Mouse (Mus musculus) hindbrain, embryonic 10.5 days (tissue): ENCODE results near the gene Mmp11. TPM values are rescaled to one million over a fixed set of nuclear protein-coding genes. Genes with fewer than 3 reads are reported as not detected.

ENCODE experiments used
- DNase-seq: peaks from one replicate; pipeline ENCODE4 v3.0.0-alpha.2; 2017; ENCODE audit warnings: low spot score
- H3K27ac ChIP-seq: fragments of 300-500 bp; sonication (generic); 2 replicates; pipeline ENCODE4 v1.5.1; 2016; ENCODE audit warnings: mild to moderate bottlenecking, moderate library complexity
- H3K27me3 ChIP-seq: fragments of 300-500 bp; sonication (generic); 2 replicates; pipeline ENCODE4 v1.6.1; 2016; ENCODE audit warnings: mild to moderate bottlenecking; ENCODE audit not compliant: poor library complexity, insufficient read depth, severe bottlenecking
- H3K36me3 ChIP-seq: fragments of 300-500 bp; sonication (generic); 2 replicates; pipeline ENCODE4 v1.6.1; 2016; ENCODE audit warnings: mild to moderate bottlenecking, moderate library complexity
- H3K4me1 ChIP-seq: fragments of 300-500 bp; sonication (generic); replicated peaks from 2 replicates; pipeline ENCODE4 v1.6.1; 2016; ENCODE audit warnings: mild to moderate bottlenecking
- H3K4me3 ChIP-seq: fragments of 300-500 bp; sonication (generic); 2 replicates; pipeline ENCODE4 v1.5.1; 2016; ENCODE audit warnings: mild to moderate bottlenecking, moderate library complexity
- H3K9me3 ChIP-seq: fragments of 300-500 bp; sonication (generic); 2 replicates; pipeline ENCODE4 v1.6.1; 2016; ENCODE audit warnings: mild to moderate bottlenecking, moderate library complexity
- WGBS: fragments of 180-500 bp; shearing (Covaris S2); methylation state at CpG from one replicate; pipeline ENCODE4 v1.1.7; 2016; 5-methylcytosine and 5-hydroxymethylcytosine counted together
- polyA plus RNA-seq: library from polyadenylated mRNA; unstranded; fragments of >200 nt; fragmentation: Nextera tagmentation; extraction: Ambion mirVana; gene quantifications from 2 replicates; pipeline ENCODE4 v1.2.1, GENCODE M21; 2016

The Mmp11 gene
- polyA plus RNA-seq: 31.0 and 41.3 TPM in 2 replicates

DNA sequence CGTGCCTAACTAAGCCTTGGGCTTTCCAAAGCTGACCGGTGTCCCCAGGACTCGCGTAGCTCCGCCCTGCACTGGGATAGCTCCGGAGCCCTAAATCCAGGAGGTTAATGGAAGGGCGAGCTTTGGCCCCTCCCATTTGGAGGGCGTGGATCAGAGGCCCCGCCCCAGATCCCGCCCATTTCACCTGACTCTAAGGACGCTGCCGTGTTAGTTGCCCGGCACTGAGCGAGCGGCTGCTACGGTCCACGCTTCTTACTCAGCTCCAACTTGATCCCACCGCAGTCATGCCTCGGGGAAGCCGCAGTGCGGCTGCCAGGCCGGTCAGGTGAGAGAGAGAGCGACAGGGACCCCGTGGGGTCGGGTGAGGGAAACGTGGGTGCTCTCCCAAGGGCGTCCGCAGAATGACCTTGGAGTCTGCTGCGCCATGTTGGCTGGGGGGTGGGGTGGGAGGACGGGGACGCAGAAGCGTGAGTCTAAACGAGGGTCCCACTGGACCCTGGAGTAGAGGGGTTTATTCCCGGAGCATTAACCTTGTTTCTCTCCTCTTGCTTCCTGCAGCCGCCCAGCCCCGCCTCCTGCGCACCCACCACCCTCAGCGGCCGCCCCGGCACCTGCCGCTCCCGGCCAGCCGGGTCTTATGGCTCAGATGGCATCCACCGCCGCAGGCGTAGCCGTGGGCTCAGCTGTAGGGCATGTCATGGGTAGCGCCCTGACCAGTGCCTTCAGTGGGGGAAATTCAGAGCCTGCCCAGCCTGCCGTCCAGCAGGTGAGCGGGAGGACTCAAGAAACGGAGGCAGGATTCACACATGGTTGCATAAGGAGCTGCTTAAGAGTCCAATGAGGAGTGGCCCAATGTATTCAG is at the start of gene Mmp11:
TSS of gene Mmp11 (minus strand) at position 817 of the 862 bp plus-strand sequence.
- peak; percentile 74 for DNase-seq
- H3K9me3 ChIP-seq: no peaks in the 10 kb centered on the region
- peaks cover 68% of the 10 kb centered on the region for H3K4me1 ChIP-seq
- peak within 1 kb of the TSS; percentile 60; the same call in 1 of the 2 replicates for H3K27ac ChIP-seq
- WGBS: 1% methylated on average over 50 of the region's 51 CpGs
- H3K36me3 ChIP-seq: no peaks in the 10 kb centered on the region
- peaks cover 97% of the 10 kb centered on the region for H3K27me3 ChIP-seq
- H3K4me3 ChIP-seq: peak within 1 kb of the TSS; percentile 64

DNA sequence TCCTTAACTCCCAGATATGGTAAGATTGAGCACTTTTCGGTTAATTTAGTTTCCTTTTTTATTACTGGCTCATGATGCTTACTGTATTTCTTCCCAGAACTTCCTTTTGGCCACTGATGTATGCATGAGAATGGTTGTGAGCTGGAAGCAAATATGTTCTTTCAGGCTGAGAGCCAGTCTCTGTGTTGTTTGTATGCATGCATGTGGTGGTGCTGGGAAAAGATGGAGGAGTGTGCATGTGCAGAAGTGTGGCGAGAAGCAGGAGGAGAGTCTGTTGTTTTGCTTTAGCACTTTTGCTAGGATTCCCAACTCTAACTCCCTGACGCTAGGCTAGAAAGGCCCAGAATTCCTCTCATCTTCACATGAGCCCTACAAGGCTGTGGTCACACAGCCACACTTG is 43.1 kb upstream of the Mmp11 start:
- no peak for DNase-seq
- 89% methylated on average over 3 of the region's 3 CpGs for WGBS

DNA sequence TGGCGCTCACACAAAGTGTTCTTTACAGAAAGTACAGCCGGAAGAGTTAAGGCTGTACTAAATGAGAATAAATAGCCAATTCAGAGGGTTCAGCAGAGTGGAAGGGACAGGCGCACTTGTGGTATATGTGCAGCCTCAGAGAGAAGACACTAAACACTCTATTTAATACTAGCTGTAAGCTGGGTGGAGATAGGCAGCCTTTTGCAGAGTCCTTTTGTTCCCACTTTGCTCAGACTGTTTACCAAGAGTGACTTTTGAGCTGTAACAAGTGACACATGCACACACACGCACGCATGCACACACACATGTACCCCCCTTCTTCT is 42.5 kb upstream of the Mmp11 start:
- WGBS: 89% methylated on average over 5 of the region's 5 CpGs
- Histone ChIP-seq H3K4me1 (peaks cover 7% of the 10 kb centered on the region; the same call in 1 of the 2 replicates), H3K27me3 (no peaks in the 10 kb centered on the region), H3K27ac (no peak overlapping the region), H3K4me3 (no peak overlapping the region), H3K9me3 (no peaks in the 10 kb centered on the region), H3K36me3 (no peaks in the 10 kb centered on the region)
- no peak for DNase-seq

More for the DNA sequence above, 43.1 kb upstream of the Mmp11 start:
- no peaks in the 10 kb centered on the region for H3K36me3 ChIP-seq
- no peak overlapping the region for H3K27ac ChIP-seq
- H3K9me3 ChIP-seq: no peaks in the 10 kb centered on the region
- no peak overlapping the region for H3K4me3 ChIP-seq
- H3K4me1 ChIP-seq: peaks cover 7% of the 10 kb centered on the region; the same call in 1 of the 2 replicates
- no peaks in the 10 kb centered on the region for H3K27me3 ChIP-seq

- 45% methylated on average over 10 of the region's 10 CpGs for WGBS
- Histone ChIP-seq H3K4me1 (peaks cover 7% of the 10 kb centered on the region; the same call in 1 of the 2 replicates), H3K4me3 (no peak overlapping the region), H3K27ac (no peak overlapping the region), H3K27me3 (no peaks in the 10 kb centered on the region), H3K9me3 (no peaks in the 10 kb centered on the region), H3K36me3 (no peaks in the 10 kb centered on the region)
- DNase-seq: no peak
Measured at GRCm38 (mm10) chr10:75978119-75978834, 42.0 kb upstream of the Mmp11 start.

GRCm38 (mm10) chr10:75975216-75975615 is 38.9 kb upstream of the Mmp11 start:
- H3K4me1 ChIP-seq: peaks cover 7% of the 10 kb centered on the region; the same call in 1 of the 2 replicates
- H3K9me3 ChIP-seq: no peaks in the 10 kb centered on the region
- no peak overlapping the region for H3K4me3 ChIP-seq
- H3K27me3 ChIP-seq: no peaks in the 10 kb centered on the region
- no peak for DNase-seq
- no peak overlapping the region for H3K27ac ChIP-seq
- 75% methylated on average over 5 of the region's 5 CpGs for WGBS
- no peaks in the 10 kb centered on the region for H3K36me3 ChIP-seq

DNA sequence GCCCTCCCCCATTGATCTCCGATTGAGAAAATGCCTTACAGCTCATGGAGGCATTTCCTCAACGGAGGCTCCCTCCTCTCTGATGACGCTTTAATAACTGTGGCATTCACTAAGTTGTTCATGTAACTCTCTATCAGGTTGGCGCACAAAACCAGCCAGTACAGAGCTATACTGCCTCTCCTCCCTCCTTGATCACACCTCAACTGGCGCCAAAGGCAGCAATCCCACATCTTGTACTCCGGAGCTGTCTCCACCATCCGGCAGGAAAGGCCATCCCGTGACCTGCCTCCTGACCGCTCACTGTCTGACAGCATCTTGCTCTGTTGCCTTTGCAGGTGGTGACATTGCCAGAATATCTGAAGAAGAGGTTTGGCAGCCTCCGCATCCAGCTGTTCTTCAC is 37.5 kb upstream of the Mmp11 start:
- Histone ChIP-seq H3K4me1 (peaks cover 7% of the 10 kb centered on the region; the same call in 1 of the 2 replicates), H3K27ac (no peak overlapping the region), H3K4me3 (no peak overlapping the region), H3K27me3 (no peaks in the 10 kb centered on the region), H3K36me3 (no peaks in the 10 kb centered on the region), H3K9me3 (no peaks in the 10 kb centered on the region)
- 88% methylated on average over 10 of the region's 10 CpGs for WGBS
- no peak for DNase-seq

DNA sequence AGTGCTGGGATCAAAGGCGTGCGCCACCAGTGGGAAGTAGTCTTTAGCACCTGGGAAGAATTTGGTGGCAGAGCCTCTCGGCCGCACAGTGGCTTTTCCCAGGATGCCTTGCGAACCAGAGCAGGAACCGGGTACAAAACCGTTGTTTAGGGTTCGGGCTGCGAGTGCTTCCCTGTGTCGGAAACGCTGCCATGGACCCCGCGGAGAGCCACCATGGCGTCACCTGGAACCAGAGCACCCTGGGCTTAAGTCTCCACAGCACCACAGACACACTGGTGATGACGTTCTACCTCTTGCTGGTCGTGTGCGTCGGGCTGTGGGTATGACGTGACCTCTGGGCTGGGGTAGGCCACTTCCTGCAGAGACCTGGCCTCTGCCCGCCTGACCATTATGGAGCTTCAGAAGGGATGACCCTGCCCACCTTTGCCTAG is 18.1 kb upstream of the Mmp11 start, which contains the start of gene Gm5134:
TSS of gene Gm5134 (plus strand) at position 134 of the 431 bp plus-strand sequence.
- DNase-seq: no peak
- 27% methylated on average over 20 of the region's 20 CpGs for WGBS

GRCm38 (mm10) chr10:75951424-75952050 is 15.2 kb upstream of the Mmp11 start:
- Histone ChIP-seq H3K27me3 (peaks cover 36% of the 10 kb centered on the region), H3K4me3 (peak overlapping the region; percentile 56), H3K9me3 (no peaks in the 10 kb centered on the region), H3K36me3 (no peaks in the 10 kb centered on the region), H3K4me1 (peaks cover 26% of the 10 kb centered on the region), H3K27ac (peak overlapping the region; percentile 75; the same call in 1 of the 2 replicates)
- no peak for DNase-seq
- WGBS: 5% methylated on average over 13 of the region's 13 CpGs

More for the DNA sequence above, 18.1 kb upstream of the Mmp11 start, which contains the start of gene Gm5134:
- H3K27ac ChIP-seq: 0 out of 2 replicates have a peak within 1 kb of the TSS, but pooled peaks have one; percentile 53
- H3K4me3 ChIP-seq: peak within 1 kb of the TSS; percentile 38
- H3K9me3 ChIP-seq: no peaks in the 10 kb centered on the region
- H3K27me3 ChIP-seq: peaks cover 17% of the 10 kb centered on the region
- H3K4me1 ChIP-seq: peaks cover 31% of the 10 kb centered on the region
- H3K36me3 ChIP-seq: no peaks in the 10 kb centered on the region

- 2% methylated on average over 23 of the region's 23 CpGs for WGBS
- Histone ChIP-seq H3K27me3 (peaks cover 36% of the 10 kb centered on the region), H3K27ac (peak overlapping the region; percentile 75), H3K4me1 (peaks cover 26% of the 10 kb centered on the region), H3K9me3 (no peaks in the 10 kb centered on the region), H3K4me3 (peak overlapping the region; percentile 56), H3K36me3 (no peaks in the 10 kb centered on the region)
- DNase-seq: peak; percentile 48
Measured at GRCm38 (mm10) chr10:75950791-75951210, 14.5 kb upstream of the Mmp11 start.

- Histone ChIP-seq H3K27ac (no peak overlapping the region), H3K4me3 (no peak overlapping the region)
- WGBS: 82% methylated on average over 22 of the region's 22 CpGs
Measured at GRCm38 (mm10) chr10:75949053-75950045, 13.1 kb upstream of the Mmp11 start.

DNA sequence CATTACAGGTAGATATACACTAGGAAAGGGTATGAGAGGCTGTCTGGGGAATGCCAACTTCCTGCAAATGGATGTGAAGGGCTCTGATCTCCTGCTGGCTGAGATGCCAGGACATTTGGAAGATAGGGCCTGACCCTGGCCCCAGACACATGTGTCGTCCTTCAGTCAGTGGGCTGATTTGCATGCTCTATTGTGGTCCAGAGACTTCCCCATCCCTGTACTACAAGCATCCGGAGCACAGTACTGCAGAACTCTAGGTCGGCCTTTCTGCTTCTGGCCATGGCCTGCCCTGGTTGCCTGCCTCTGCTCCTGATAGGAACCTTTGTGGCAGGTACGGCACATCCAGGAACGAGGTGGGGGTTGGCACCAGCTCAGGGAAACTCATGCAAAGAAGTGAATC is 11.8 kb upstream of the Mmp11 start:
- Histone ChIP-seq H3K9me3 (no peaks in the 10 kb centered on the region), H3K4me1 (peaks cover 30% of the 10 kb centered on the region), H3K27me3 (peaks cover 30% of the 10 kb centered on the region), H3K4me3 (no peak overlapping the region), H3K27ac (no peak overlapping the region), H3K36me3 (no peaks in the 10 kb centered on the region)
- 78% methylated on average over 5 of the region's 5 CpGs for WGBS
- DNase-seq: no peak

More at GRCm38 (mm10) chr10:75949053-75950045, 13.1 kb upstream of the Mmp11 start:
- H3K9me3 ChIP-seq: no peaks in the 10 kb centered on the region
- peaks cover 34% of the 10 kb centered on the region for H3K27me3 ChIP-seq
- no peaks in the 10 kb centered on the region for H3K36me3 ChIP-seq
- DNase-seq: no peak
- peaks cover 24% of the 10 kb centered on the region for H3K4me1 ChIP-seq
